Mouse (Mus musculus) forebrain, embryonic 15.5 days (tissue): ENCODE measurements around the gene Ssx2ip. TPM values are rescaled to one million over a fixed set of nuclear protein-coding genes. Genes with fewer than 3 reads are reported as not detected.

ENCODE experiments used
- ATAC-seq: fragments of 200-750 bp; cut with Nextera tagmentation; replicated peaks from 2 replicates; pipeline ENCODE4 v1.8.0; 2017; ENCODE audit warnings: mild to moderate bottlenecking, moderate TSS enrichment, moderate library complexity
- H3K27ac ChIP-seq: fragments of 300-500 bp; sonication (generic); replicated peaks from 2 replicates; pipeline ENCODE4 v1.5.1; 2015; ENCODE audit warnings: mild to moderate bottlenecking, inconsistent platforms
- H3K27me3 ChIP-seq: fragments of 300-500 bp; sonication (generic); 2 replicates; pipeline ENCODE4 v1.6.1; 2015; ENCODE audit warnings: inconsistent platforms
- H3K36me3 ChIP-seq: fragments of 300-500 bp; sonication (generic); 2 replicates; pipeline ENCODE4 v1.6.1; 2015; ENCODE audit warnings: mild to moderate bottlenecking, inconsistent platforms
- H3K4me1 ChIP-seq: fragments of 300-500 bp; sonication (generic); 2 replicates; pipeline ENCODE4 v1.6.1; 2015; ENCODE audit warnings: inconsistent platforms
- H3K4me2 ChIP-seq: fragments of 300-500 bp; sonication (generic); replicated peaks from 2 replicates; pipeline ENCODE4 v1.6.1; 2015; ENCODE audit warnings: mild to moderate bottlenecking, inconsistent platforms
- H3K4me3 ChIP-seq: fragments of 300-500 bp; sonication (generic); 2 replicates; pipeline ENCODE4 v1.5.1; 2015; ENCODE audit warnings: mild to moderate bottlenecking, inconsistent platforms
- H3K9ac ChIP-seq: fragments of 300-500 bp; sonication (generic); replicated peaks from 2 replicates; pipeline ENCODE4 v1.6.1; 2015; ENCODE audit warnings: mild to moderate bottlenecking, inconsistent platforms
- H3K9me3 ChIP-seq: fragments of 300-500 bp; sonication (generic); 2 replicates; pipeline ENCODE4 v1.6.1; 2016; ENCODE audit warnings: inconsistent platforms
- WGBS: fragments of 180-500 bp; shearing (Covaris S2); methylation state at CpG from one replicate; pipeline ENCODE4 v1.1.7; 2015; ENCODE audit warnings: mixed read lengths; 5-methylcytosine and 5-hydroxymethylcytosine counted together
- microRNA-seq: library from miRNA; unstranded; fragments of <30 nt; microRNA quantifications from one replicate; pipeline ENCODE4, GENCODE M21; 2016
- polyA plus RNA-seq: library from polyadenylated mRNA; unstranded; fragments of >200 nt; fragmentation: Nextera tagmentation; extraction: Ambion mirVana; gene quantifications from 2 replicates; pipeline ENCODE4 v1.2.1, GENCODE M21; 2015

The Ssx2ip gene
- polyA plus RNA-seq, 1 experiment from 2014 or later = 25.1 TPM

DNA sequence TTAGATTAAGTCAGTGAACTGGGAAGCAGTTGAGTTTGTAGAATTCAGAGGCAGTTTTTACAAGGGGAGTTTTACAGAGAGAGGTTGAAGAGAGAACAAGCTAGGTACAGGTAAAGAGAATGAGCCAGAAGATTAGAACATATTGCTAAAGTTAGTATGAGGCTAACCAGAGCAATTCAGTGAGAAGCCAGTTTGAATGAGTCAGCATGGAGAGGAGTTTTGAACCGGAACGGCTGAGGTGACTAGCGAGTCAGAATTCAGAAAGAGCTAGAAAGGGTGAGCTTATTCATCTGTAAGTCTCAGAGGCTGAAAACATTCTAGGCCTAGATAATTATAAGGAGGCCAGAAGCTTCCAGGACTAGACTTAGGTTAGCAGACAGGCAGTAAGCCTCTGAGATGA is 70.0 kb downstream of the Ssx2ip start:
- Histone ChIP-seq H3K4me3 (no peak overlapping the region), H3K4me1 (no peaks in the 10 kb centered on the region), H3K36me3 (no peaks in the 10 kb centered on the region), H3K9me3 (no peaks in the 10 kb centered on the region), H3K9ac (no peak overlapping the region), H3K27me3 (no peaks in the 10 kb centered on the region), H3K4me2 (no peak overlapping the region), H3K27ac (no peak overlapping the region)
- WGBS = 94% methylated on average over 3 of the region's 3 CpGs
- no peak for ATAC-seq

DNA sequence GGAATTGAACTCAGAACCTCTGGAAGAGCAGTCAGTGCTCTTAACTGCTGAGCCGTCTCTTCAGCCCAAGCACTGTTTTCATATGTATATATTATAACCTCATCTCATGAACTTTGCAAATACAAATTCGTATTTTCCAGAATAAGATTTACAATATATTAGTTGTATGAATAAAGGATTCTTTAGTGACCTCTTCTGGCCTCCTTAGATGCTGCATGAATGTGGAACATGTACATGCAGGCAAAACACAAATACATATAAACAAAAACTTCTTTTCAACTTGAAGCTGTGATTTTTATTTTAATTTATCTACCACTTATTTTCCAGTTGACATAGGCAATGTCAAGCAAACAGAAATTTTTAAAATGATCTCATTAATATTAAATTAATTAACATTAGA is 77.6 kb downstream of the Ssx2ip start:
- Histone ChIP-seq H3K27ac (no peak overlapping the region), H3K9me3 (no peaks in the 10 kb centered on the region), H3K4me3 (no peak overlapping the region), H3K9ac (no peak overlapping the region), H3K4me1 (no peaks in the 10 kb centered on the region), H3K4me2 (no peak overlapping the region), H3K27me3 (no peaks in the 10 kb centered on the region), H3K36me3 (no peaks in the 10 kb centered on the region)
- 73% methylated on average over 2 of the region's 2 CpGs for WGBS
- no peak for ATAC-seq

DNA sequence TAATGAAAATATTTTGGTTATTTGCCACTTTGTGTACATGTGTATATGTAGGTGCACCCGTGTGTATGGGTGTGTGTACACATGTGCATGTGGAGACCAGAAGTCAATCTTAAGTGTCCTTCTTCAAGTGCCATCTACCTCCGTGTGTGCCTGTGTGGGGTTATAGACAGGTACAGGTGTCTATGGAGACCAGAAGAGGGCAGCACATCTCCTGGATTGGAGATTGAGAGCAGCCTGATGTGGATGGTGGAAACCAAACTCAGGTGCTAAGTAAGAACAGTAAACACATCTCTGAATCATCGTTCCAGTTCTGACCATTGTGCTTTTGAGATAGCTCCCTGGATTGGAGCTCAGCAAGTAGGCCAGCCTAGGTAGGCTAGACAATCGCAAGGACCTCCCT is 82.0 kb downstream of the Ssx2ip start:
- H3K9ac ChIP-seq = no peak overlapping the region
- no peak overlapping the region for H3K27ac ChIP-seq
- no peak overlapping the region for H3K4me2 ChIP-seq
- H3K4me1 ChIP-seq = no peaks in the 10 kb centered on the region
- H3K9me3 ChIP-seq = no peaks in the 10 kb centered on the region
- 89% methylated on average over 4 of the region's 4 CpGs for WGBS
- ATAC-seq = no peak
- no peaks in the 10 kb centered on the region for H3K27me3 ChIP-seq
- H3K4me3 ChIP-seq = no peak overlapping the region
- H3K36me3 ChIP-seq = no peaks in the 10 kb centered on the region

Small RNAs within 50 kb of the gene (microRNA-seq; reads per million reads assigned to microRNA genes)
- not detected for gene Gm22901

Other genes starting within 250 kb of the Ssx2ip start
- 0.18 and 0.28 TPM in 2 replicates for gene Lpar3, start 183.7 kb upstream of the Ssx2ip start, polyA plus RNA-seq
- gene Ctbs, start 45.2 kb downstream of the Ssx2ip start, polyA plus RNA-seq = 4.0 TPM in 2 replicates
- gene Spata1, start 95.1 kb downstream of the Ssx2ip start, polyA plus RNA-seq = 6.1 and 6.8 TPM in 2 replicates
- gene Gng5, start 95.2 kb downstream of the Ssx2ip start, polyA plus RNA-seq = 415 and 426 TPM in 2 replicates
- gene Rpf1, start 116.8 kb downstream of the Ssx2ip start, polyA plus RNA-seq = 54.7 and 56.2 TPM in 2 replicates
- not detected in 2 replicates for gene Uox, start 165.8 kb downstream of the Ssx2ip start, polyA plus RNA-seq
- gene Dnase2b, start 211.0 kb downstream of the Ssx2ip start, polyA plus RNA-seq = not detected in 2 replicates
- not detected in 2 replicates for gene 4930503B20Rik, start 246.7 kb downstream of the Ssx2ip start, polyA plus RNA-seq